Mouse (Mus musculus) liver, adult 2 months (tissue): ENCODE results near the gene Dnajb7. TPM values are rescaled to one million over a fixed set of nuclear protein-coding genes. Genes with fewer than 3 reads are reported as not detected.

Experiments
- DNase-seq: peaks from one replicate; pipeline ENCODE4 v3.0.0-alpha.2; 2011; ENCODE audit warnings: low read depth, low spot score; ENCODE audit errors: extremely low read depth
- H3K27ac ChIP-seq: fragments of 200-500 bp; replicated peaks from 2 replicates; pipeline ENCODE4 v1.5.1; 2012; ENCODE audit warnings: low read depth, mild to moderate bottlenecking, control low read depth, inconsistent platforms, low read length; ENCODE audit not compliant: insufficient read depth
- H3K27me3 ChIP-seq: fragments of 200-500 bp; 2 replicates; pipeline ENCODE4 v1.6.1; 2012; ENCODE audit warnings: mild to moderate bottlenecking, moderate library complexity, low read length, inconsistent platforms; ENCODE audit not compliant: control insufficient read depth, insufficient read depth
- H3K36me3 ChIP-seq: fragments of 200-500 bp; 2 replicates; pipeline ENCODE4 v1.6.1; 2012; ENCODE audit warnings: low read length, inconsistent platforms; ENCODE audit not compliant: control insufficient read depth, insufficient read depth
- H3K4me1 ChIP-seq: fragments of 200-500 bp; 2 replicates; pipeline ENCODE4 v1.6.1; 2011; ENCODE audit warnings: low read length; ENCODE audit not compliant: control insufficient read depth, insufficient read depth
- H3K4me3 ChIP-seq: fragments of 200-500 bp; 2 replicates; pipeline ENCODE4 v1.5.1; 2011; ENCODE audit warnings: low read depth, mild to moderate bottlenecking, control low read depth, low read length, moderate library complexity; ENCODE audit not compliant: insufficient read depth
- H3K79me2 ChIP-seq: fragments of 200-500 bp; 2 replicates; pipeline ENCODE4 v1.6.1; 2012; ENCODE audit warnings: inconsistent platforms, mild to moderate bottlenecking, low read length, moderate library complexity; ENCODE audit not compliant: control insufficient read depth, insufficient read depth
- H3K9ac ChIP-seq: fragments of 200-500 bp; 2 replicates; pipeline ENCODE4 v1.6.1; 2012; ENCODE audit warnings: low read depth, mild to moderate bottlenecking, control low read depth, inconsistent platforms, low read length
- CTCF ChIP-seq: fragments of 200-500 bp; IDR thresholded peaks from 2 replicates; pipeline ENCODE4 v1.5.1; 2011; ENCODE audit warnings: low read depth, low read length, control low read depth
- POLR2A ChIP-seq: fragments of 200-500 bp; IDR thresholded peaks from 2 replicates; pipeline ENCODE4 v1.6.1; 2011; ENCODE audit warnings: low read length, control low read depth; ENCODE audit not compliant: insufficient read depth; ENCODE audit errors: extremely low read depth
- WGBS: fragments of 180-500 bp; shearing (Covaris S2); methylation state at CpG from one replicate; pipeline ENCODE4 v1.1.7; 2018; 5-methylcytosine and 5-hydroxymethylcytosine counted together
- polyA plus RNA-seq: library from polyadenylated mRNA; depleted of rRNA; stranded (reverse); fragments of >200 nt; gene quantifications from 2 replicates; pipeline ENCODE4 v1.2.3, GENCODE M21; 2012
- total RNA-seq: library from RNA; depleted of rRNA; stranded (reverse); fragments of >200 nt; gene quantifications from 2 replicates; pipeline ENCODE4 v1.2.3, GENCODE M21; 2014

Gene Dnajb7
- total and polyA plus RNA-seq, 2 experiments: 0.28 TPM; not detected in 1

GRCm38 (mm10) chr15:81365246-81365645 is 42.9 kb downstream of the Dnajb7 start:
- Histone ChIP-seq H3K4me3 (no peak overlapping the region), H3K9ac (no peak overlapping the region), H3K36me3 (peaks cover 36% of the 10 kb centered on the region), H3K27ac (peak overlapping the region; percentile 53; the same call in 1 of the 2 replicates), H3K4me1 (peaks cover 45% of the 10 kb centered on the region), H3K79me2 (no peaks in the 10 kb centered on the region), H3K27me3 (no peaks in the 10 kb centered on the region)
- 4% methylated on average over 8 of the region's 8 CpGs for WGBS
- DNase-seq: peak; percentile 97
- TF ChIP-seq POLR2A (no peak), CTCF (no peak)

GRCm38 (mm10) chr15:81364271-81364670 is 43.8 kb downstream of the Dnajb7 start:
- no peak overlapping the region; the same call in none of the 2 replicates for H3K27ac ChIP-seq
- TF ChIP-seq POLR2A: no peak
- TF ChIP-seq CTCF: no peak
- peaks cover 3% of the 10 kb centered on the region; the same call in 1 of the 2 replicates for H3K79me2 ChIP-seq
- H3K4me1 ChIP-seq: peaks cover 44% of the 10 kb centered on the region
- WGBS: 55% methylated on average over 1 of the region's 1 CpGs
- H3K9ac ChIP-seq: no peak overlapping the region
- H3K4me3 ChIP-seq: no peak overlapping the region
- H3K27me3 ChIP-seq: no peaks in the 10 kb centered on the region
- peaks cover 30% of the 10 kb centered on the region for H3K36me3 ChIP-seq
- DNase-seq: peak; percentile 81

GRCm38 (mm10) chr15:81362501-81362900 is 45.6 kb downstream of the Dnajb7 start:
- no peaks in the 10 kb centered on the region for H3K27me3 ChIP-seq
- no peak overlapping the region for H3K4me3 ChIP-seq
- H3K27ac ChIP-seq: peak overlapping the region; percentile 87
- peaks cover 14% of the 10 kb centered on the region for H3K79me2 ChIP-seq
- peaks cover 25% of the 10 kb centered on the region for H3K36me3 ChIP-seq
- H3K4me1 ChIP-seq: peaks cover 47% of the 10 kb centered on the region
- no peak for TF ChIP-seq CTCF
- no peak for TF ChIP-seq POLR2A
- DNase-seq: peak; percentile 86
- WGBS: 23% methylated on average over 1 of the region's 1 CpGs
- H3K9ac ChIP-seq: no peak overlapping the region

GRCm38 (mm10) chr15:81361417-81362015 is 46.6 kb downstream of the Dnajb7 start:
- Histone ChIP-seq H3K27ac (peak overlapping the region; percentile 74), H3K4me1 (peaks cover 44% of the 10 kb centered on the region), H3K36me3 (peaks cover 22% of the 10 kb centered on the region), H3K9ac (no peak overlapping the region), H3K27me3 (no peaks in the 10 kb centered on the region), H3K79me2 (peaks cover 20% of the 10 kb centered on the region), H3K4me3 (no peak overlapping the region)
- no peak for DNase-seq
- TF ChIP-seq CTCF (no peak), POLR2A (no peak)
- WGBS: 57% methylated on average over 10 of the region's 10 CpGs

- DNase-seq: no peak
- peaks cover 41% of the 10 kb centered on the region for H3K4me1 ChIP-seq
- H3K4me3 ChIP-seq: no peak overlapping the region
- WGBS: 43% methylated on average over 6 of the region's 6 CpGs
- no peaks in the 10 kb centered on the region for H3K27me3 ChIP-seq
- H3K27ac ChIP-seq: peak overlapping the region; percentile 74
- TF ChIP-seq POLR2A (no peak), CTCF (no peak)
- peaks cover 17% of the 10 kb centered on the region for H3K36me3 ChIP-seq
- H3K79me2 ChIP-seq: peaks cover 20% of the 10 kb centered on the region
- H3K9ac ChIP-seq: peak overlapping the region; percentile 36
Observed at GRCm38 (mm10) chr15:81361022-81361404, 47.1 kb downstream of the Dnajb7 start.

- Histone ChIP-seq H3K79me2 (peaks cover 23% of the 10 kb centered on the region), H3K27me3 (no peaks in the 10 kb centered on the region), H3K4me3 (peak within 1 kb of the TSS; percentile 76), H3K9ac (peak within 1 kb of the TSS; percentile 80), H3K36me3 (peaks cover 12% of the 10 kb centered on the region), H3K4me1 (peaks cover 39% of the 10 kb centered on the region), H3K27ac (peak within 1 kb of the TSS; percentile 85)
- peak; percentile 93 for DNase-seq
- 1% methylated on average over 30 of the region's 30 CpGs for WGBS
- TF ChIP-seq CTCF (0 out of 2 replicates have a peak, but pooled peaks have one; percentile 2), POLR2A (peak; percentile 84)
Observed at GRCm38 (mm10) chr15:81360345-81361021, 47.6 kb downstream of the Dnajb7 start, which contains the start of gene Slc25a17. Gene Slc25a17, minus strand, starts transcription at chr15:81360812.
